Mouse (Mus musculus): Measurements from ENCODE around the gene Pvalb. TPM values are rescaled to one million over a fixed set of nuclear protein-coding genes. Genes with fewer than 3 reads are reported as not detected.

The Pvalb gene
- polyA plus RNA-seq, 1 experiment: not detected

DNA sequence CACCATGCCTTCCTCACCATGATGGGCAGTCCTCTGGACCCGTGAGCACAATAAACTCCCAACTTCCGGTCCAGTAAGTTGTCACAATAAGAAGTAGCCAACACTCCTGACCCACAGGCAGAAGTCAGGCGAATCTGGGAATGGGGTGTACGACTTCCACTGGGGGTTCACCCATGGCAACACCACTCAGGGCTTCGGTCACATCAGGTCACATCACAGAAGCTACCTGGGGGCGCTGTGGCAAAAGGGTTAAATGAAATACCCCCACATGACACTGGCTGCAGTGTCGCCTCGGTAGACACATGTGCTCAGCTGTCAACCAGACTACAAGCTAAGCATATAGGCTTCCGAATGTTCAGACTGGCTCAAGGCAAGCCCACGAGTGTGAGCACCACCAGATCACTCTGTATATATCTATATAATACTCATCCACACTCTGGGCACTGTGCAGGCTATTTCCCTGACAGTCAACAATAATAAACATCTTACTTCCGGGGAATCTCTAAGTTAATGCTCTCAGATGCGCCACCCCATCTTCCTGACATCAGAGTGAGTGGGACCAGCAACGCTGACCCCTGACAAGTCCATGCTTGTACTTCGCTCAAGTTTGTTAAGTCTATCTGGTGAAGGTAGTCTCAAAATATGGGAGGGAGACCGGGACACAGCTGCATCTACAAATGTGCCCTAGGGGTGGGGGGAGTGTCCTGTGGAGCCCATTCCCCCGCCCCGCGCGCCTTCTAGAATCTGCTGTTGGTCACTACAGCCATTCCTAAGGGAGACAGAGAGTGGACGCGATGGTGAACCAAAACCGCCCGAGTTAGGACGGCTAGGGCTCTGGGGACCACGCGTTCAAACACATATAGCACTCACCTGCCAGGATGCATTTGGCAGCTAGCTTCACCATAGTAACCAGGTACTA lies 33.0 kb downstream of the Pvalb start:
- H3K4me3 ChIP-seq (ENCODE audit: low read depth, low read length): peak overlapping the region; percentile 68
- no peak overlapping the region for H3K27ac ChIP-seq (ENCODE audit: insufficient read depth, low read depth, low read length)
- TF ChIP-seq POLR2A (IDR thresholded peaks at IDR 0.05; ENCODE audit: low read depth, low read length) (no peak), CTCF (IDR thresholded peaks at IDR 0.05; ENCODE audit: extremely low read depth, insufficient read length, insufficient replicate concordance, low read depth, low read length) (no peak)
- peaks cover 13% of the 10 kb centered on the region for H3K4me1 ChIP-seq (ENCODE audit: control insufficient read depth, insufficient read depth, insufficient read length, low read length)
- H3K27me3 ChIP-seq (ENCODE audit: control insufficient read depth, insufficient read depth, low read length): no peaks in the 10 kb centered on the region
- no peaks in the 10 kb centered on the region for H3K36me3 ChIP-seq (ENCODE audit: control insufficient read depth, insufficient read depth, low read length)
- WGBS: 22% methylated on average over 26 of the region's 26 CpGs

- H3K4me1 ChIP-seq (ENCODE audit: control insufficient read depth, insufficient read depth, insufficient read length, low read length): peaks cover 13% of the 10 kb centered on the region
- H3K36me3 ChIP-seq (ENCODE audit: control insufficient read depth, insufficient read depth, low read length): no peaks in the 10 kb centered on the region
- peak overlapping the region; percentile 7; the same call in 1 of the 2 replicates for H3K4me3 ChIP-seq (ENCODE audit: low read depth, low read length)
- no peaks in the 10 kb centered on the region for H3K27me3 ChIP-seq (ENCODE audit: control insufficient read depth, insufficient read depth, low read length)
- H3K27ac ChIP-seq (ENCODE audit: insufficient read depth, low read depth, low read length): no peak overlapping the region
- TF ChIP-seq CTCF (IDR thresholded peaks at IDR 0.05; ENCODE audit: extremely low read depth, insufficient read length, insufficient replicate concordance, low read depth, low read length): no peak
- no peak for TF ChIP-seq POLR2A (IDR thresholded peaks at IDR 0.05; ENCODE audit: low read depth, low read length)
- 64% methylated on average over 11 of the region's 11 CpGs for WGBS
These were observed 33.8 kb downstream of the Pvalb start for GRCm38 (mm10) chr15:78172256-78172898.

DNA sequence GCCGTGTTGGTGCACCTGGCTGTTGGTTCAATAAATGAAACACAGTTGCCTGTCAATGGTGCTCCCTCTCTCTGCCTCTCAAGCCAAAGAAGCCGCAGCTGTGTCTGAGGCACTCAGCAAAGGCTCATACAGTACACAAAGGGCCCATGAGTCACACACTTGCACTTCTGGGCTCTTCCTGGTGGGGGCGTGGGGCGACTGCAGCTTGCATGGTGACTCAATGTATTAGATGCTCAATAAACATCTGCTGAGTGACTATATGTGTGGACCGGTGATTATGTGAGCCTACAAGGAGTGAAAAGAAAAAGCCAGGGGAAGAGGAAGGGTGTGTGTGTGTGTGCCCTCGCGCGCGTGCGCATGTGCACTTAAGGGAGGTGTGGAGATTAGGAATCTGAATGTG lies 34.5 kb downstream of the Pvalb start:
- H3K27ac ChIP-seq (ENCODE audit: insufficient read depth, low read depth, low read length): no peak overlapping the region
- TF ChIP-seq CTCF (IDR thresholded peaks at IDR 0.05; ENCODE audit: extremely low read depth, insufficient read length, insufficient replicate concordance, low read depth, low read length) (peak; percentile 8; the same call in 1 of the 2 replicates), POLR2A (IDR thresholded peaks at IDR 0.05; ENCODE audit: low read depth, low read length) (no peak)
- WGBS: 93% methylated on average over 10 of the region's 10 CpGs
- H3K27me3 ChIP-seq (ENCODE audit: control insufficient read depth, insufficient read depth, low read length): no peaks in the 10 kb centered on the region
- H3K4me3 ChIP-seq (ENCODE audit: low read depth, low read length): no peak overlapping the region
- no peaks in the 10 kb centered on the region for H3K36me3 ChIP-seq (ENCODE audit: control insufficient read depth, insufficient read depth, low read length)
- peaks cover 13% of the 10 kb centered on the region for H3K4me1 ChIP-seq (ENCODE audit: control insufficient read depth, insufficient read depth, insufficient read length, low read length)

DNA sequence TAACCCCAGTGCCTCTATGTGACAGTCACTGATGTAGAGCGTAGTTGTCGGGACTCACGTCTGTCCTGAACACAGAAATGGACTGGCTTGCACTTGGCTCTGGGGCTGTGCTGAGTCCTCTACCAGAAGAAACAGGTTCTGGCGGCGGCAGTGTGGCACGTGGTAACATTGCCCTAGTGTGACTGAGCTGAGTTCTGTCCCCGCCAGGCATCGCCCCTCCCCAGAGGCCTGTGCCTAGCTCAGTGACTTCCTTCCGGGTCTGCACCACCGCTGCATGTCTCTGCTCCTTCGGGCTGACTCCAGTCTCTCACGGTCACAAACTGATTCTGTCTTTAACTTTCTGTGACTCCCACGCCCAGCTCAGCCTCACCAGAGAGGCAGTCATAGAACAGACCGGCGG lies 35.5 kb downstream of the Pvalb start:
- Histone ChIP-seq H3K4me1 (ENCODE audit: control insufficient read depth, insufficient read depth, insufficient read length, low read length) (peaks cover 13% of the 10 kb centered on the region), H3K36me3 (ENCODE audit: control insufficient read depth, insufficient read depth, low read length) (no peaks in the 10 kb centered on the region), H3K27ac (ENCODE audit: insufficient read depth, low read depth, low read length) (no peak overlapping the region), H3K4me3 (ENCODE audit: low read depth, low read length) (no peak overlapping the region), H3K27me3 (ENCODE audit: control insufficient read depth, insufficient read depth, low read length) (no peaks in the 10 kb centered on the region)
- TF ChIP-seq CTCF (IDR thresholded peaks at IDR 0.05; ENCODE audit: extremely low read depth, insufficient read length, insufficient replicate concordance, low read depth, low read length): no peak
- TF ChIP-seq POLR2A (IDR thresholded peaks at IDR 0.05; ENCODE audit: low read depth, low read length): no peak
- 89% methylated on average over 15 of the region's 15 CpGs for WGBS

GRCm38 (mm10) chr15:78169566-78169965 lies 36.6 kb downstream of the Pvalb start:
- no peak overlapping the region for H3K4me3 ChIP-seq (ENCODE audit: low read depth, low read length)
- no peak overlapping the region for H3K27ac ChIP-seq (ENCODE audit: insufficient read depth, low read depth, low read length)
- 83% methylated on average over 11 of the region's 11 CpGs for WGBS
- H3K27me3 ChIP-seq (ENCODE audit: control insufficient read depth, insufficient read depth, low read length): no peaks in the 10 kb centered on the region
- peaks cover 11% of the 10 kb centered on the region for H3K4me1 ChIP-seq (ENCODE audit: control insufficient read depth, insufficient read depth, insufficient read length, low read length)
- TF ChIP-seq POLR2A (IDR thresholded peaks at IDR 0.05; ENCODE audit: low read depth, low read length) (no peak), CTCF (IDR thresholded peaks at IDR 0.05; ENCODE audit: extremely low read depth, insufficient read length, insufficient replicate concordance, low read depth, low read length) (no peak)
- no peaks in the 10 kb centered on the region; the same call in 1 of the 2 replicates for H3K36me3 ChIP-seq (ENCODE audit: control insufficient read depth, insufficient read depth, low read length)

DNA sequence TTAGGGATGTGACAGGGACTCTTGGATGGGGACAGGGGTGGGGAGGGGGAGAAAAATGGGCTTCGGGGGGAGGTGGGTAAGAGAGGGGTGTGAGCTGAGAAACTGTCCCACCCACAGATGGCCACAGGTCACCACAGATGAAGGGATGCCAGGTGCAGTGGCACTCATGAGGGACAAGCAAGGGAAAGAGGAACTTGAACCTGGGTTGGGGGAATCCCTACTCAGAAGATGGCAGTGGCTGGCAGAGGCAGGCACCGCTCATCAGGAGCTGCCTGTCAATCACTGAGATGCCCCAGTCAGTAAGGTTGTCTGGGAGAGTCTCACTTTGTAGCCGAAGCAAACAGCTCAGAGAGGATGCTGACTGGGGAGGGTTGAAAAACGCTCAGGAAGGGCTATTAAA lies 40.9 kb downstream of the Pvalb start:
- no peaks in the 10 kb centered on the region for H3K4me1 ChIP-seq (ENCODE audit: control insufficient read depth, insufficient read depth, insufficient read length, low read length)
- H3K27ac ChIP-seq (ENCODE audit: insufficient read depth, low read depth, low read length): no peak overlapping the region
- TF ChIP-seq POLR2A (IDR thresholded peaks at IDR 0.05; ENCODE audit: low read depth, low read length) (no peak), CTCF (IDR thresholded peaks at IDR 0.05; ENCODE audit: extremely low read depth, insufficient read length, insufficient replicate concordance, low read depth, low read length) (no peak)
- H3K4me3 ChIP-seq (ENCODE audit: low read depth, low read length): no peak overlapping the region
- no peaks in the 10 kb centered on the region; the same call in 1 of the 2 replicates for H3K36me3 ChIP-seq (ENCODE audit: control insufficient read depth, insufficient read depth, low read length)
- WGBS: 78% methylated on average over 4 of the region's 4 CpGs
- no peaks in the 10 kb centered on the region for H3K27me3 ChIP-seq (ENCODE audit: control insufficient read depth, insufficient read depth, low read length)

DNA sequence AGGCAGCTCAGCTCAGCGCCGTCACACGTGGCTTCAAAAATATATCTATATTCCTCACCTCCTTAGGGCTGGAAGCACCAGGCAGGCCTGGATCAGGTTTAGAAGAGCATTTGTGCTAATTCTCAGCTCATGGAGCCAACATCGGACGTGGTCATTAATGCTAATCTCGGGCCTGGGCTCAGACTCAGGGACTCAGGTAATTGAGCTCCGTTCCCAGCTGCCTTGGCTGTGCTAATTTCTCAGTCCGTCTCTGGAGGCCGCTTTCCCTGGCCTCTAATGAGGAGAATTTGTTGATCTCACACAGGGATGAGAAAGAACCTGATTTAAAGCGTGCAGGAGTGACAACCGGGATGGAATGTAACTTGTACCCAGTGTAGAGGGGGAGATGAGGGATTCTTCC lies 41.7 kb downstream of the Pvalb start:
- Histone ChIP-seq H3K27ac (ENCODE audit: insufficient read depth, low read depth, low read length) (no peak overlapping the region), H3K27me3 (ENCODE audit: control insufficient read depth, insufficient read depth, low read length) (no peaks in the 10 kb centered on the region), H3K4me3 (ENCODE audit: low read depth, low read length) (no peak overlapping the region), H3K36me3 (ENCODE audit: control insufficient read depth, insufficient read depth, low read length) (no peaks in the 10 kb centered on the region; the same call in 1 of the 2 replicates), H3K4me1 (ENCODE audit: control insufficient read depth, insufficient read depth, insufficient read length, low read length) (no peaks in the 10 kb centered on the region)
- WGBS: 94% methylated on average over 11 of the region's 11 CpGs
- TF ChIP-seq POLR2A (IDR thresholded peaks at IDR 0.05; ENCODE audit: low read depth, low read length) (no peak), CTCF (IDR thresholded peaks at IDR 0.05; ENCODE audit: extremely low read depth, insufficient read length, insufficient replicate concordance, low read depth, low read length) (no peak)
